ENCODE assay signal across 11 mouse cellular contexts in genomic region chr4:47312676-47313075, GRCm38 (mm10). TPM values are rescaled to one million over a fixed set of nuclear protein-coding genes. Genes with fewer than 3 reads are reported as not detected.
A peak's percentile ranks its signal among the peaks of the same experiment; 100 is the strongest.
DNase-seq lines count a peak whose midpoint lies in the region; ATAC-seq and TF ChIP-seq lines count a peak whose summit lies in the region.
"Had no signal": no experiment of that assay in that cellular context is flagged by ENCODE, and none has a peak within 500 bp of the region (broad histone marks: within the 10 kb centered on the region; RNA-seq: fewer than 3 reads in every experiment).

No protein-coding gene starts in this region.

- H3K9ac ChIP-seq in embryonic facial prominence, embryonic 12.5 days, result no peak overlapping the region

- H3K4me3 ChIP-seq in embryonic facial prominence, embryonic 12.5 days, result no peak overlapping the region
- no peak overlapping the region for H3K4me3 ChIP-seq in embryonic facial prominence, embryonic 10.5 days
- H3K4me3 ChIP-seq in left cerebral cortex, adult 2 months, result peak overlapping the region; percentile 39
- H3K4me3 ChIP-seq: heart, embryonic 10.5 days; midbrain, embryonic 10.5 days had no signal

- no peaks in the 10 kb centered on the region; the same call in 1 of the 2 replicates for H3K4me1 ChIP-seq in embryonic facial prominence, embryonic 12.5 days
- H3K4me1 ChIP-seq in embryonic facial prominence, embryonic 10.5 days, result no peaks in the 10 kb centered on the region
- H3K4me1 ChIP-seq: midbrain, embryonic 10.5 days had no signal

- no peak for TF ChIP-seq CTCF in left cerebral cortex, adult 2 months (IDR thresholded peaks at IDR 0.05)

- no peaks in the 10 kb centered on the region for H3K9me3 ChIP-seq in embryonic facial prominence, embryonic 12.5 days
- H3K9me3 ChIP-seq in embryonic facial prominence, embryonic 10.5 days, result no peaks in the 10 kb centered on the region
- H3K9me3 ChIP-seq: heart, embryonic 10.5 days; midbrain, embryonic 10.5 days had no signal

- 0 out of 2 replicates have a peak, but pooled peaks have one; percentile 47 for ATAC-seq in embryonic facial prominence, embryonic 12.5 days (ENCODE audit: insufficient number of reproducible peaks, insufficient read depth, low FRiP score, low TSS enrichment)
- no peak for ATAC-seq in granulocyte monocyte progenitor cell, adult 5-6 weeks (replicated peaks; ENCODE audit: poor library complexity, severe bottlenecking)

- intact Hi-C loops in left cerebral cortex, adult 2 months (cut with DNase I), result loop anchor here (1.0 kb wide), 1 partner anchor 61 kb away; no protein-coding TSS in a partner anchor
- intact Hi-C loops in left cerebral cortex, postnatal 4 days (cut with DNase I), result no loop called here

- no peaks in the 10 kb centered on the region for H3K27me3 ChIP-seq in embryonic facial prominence, embryonic 12.5 days
- no peaks in the 10 kb centered on the region for H3K27me3 ChIP-seq in embryonic facial prominence, embryonic 10.5 days (replicated peaks; ENCODE audit: low read depth, poor library complexity, severe bottlenecking)

- H3K4me2 ChIP-seq in embryonic facial prominence, embryonic 12.5 days (replicated peaks), result no peak overlapping the region
- H3K4me2 ChIP-seq: liver, embryonic 11.5 days had no signal

- no peak for DNase-seq in embryonic facial prominence, embryonic 10.5 days (ENCODE audit: low spot score)
- peak; percentile 43 to 51 for DNase-seq in left cerebral cortex, adult 2 months (ENCODE audit: extremely low spot score in 1 of 2, low spot score in 2 of 2)
- DNase-seq in left cerebral cortex, postnatal 4 days, result no peak
- DNase-seq in layer of hippocampus, adult 8-10 months (ENCODE audit: low spot score in 2 of 2), result peak; percentile 55 to 57
- peak; percentile 56 for DNase-seq in right cerebral cortex, postnatal 25 days
- DNase-seq in cerebellum, postnatal 25 days, result no peak

- 67% methylated on average over 14 of the region's 14 CpGs for WGBS in embryonic facial prominence, embryonic 12.5 days
- WGBS in embryonic facial prominence, embryonic 10.5 days, result 87% methylated on average over 14 of the region's 14 CpGs

- peak overlapping the region; percentile 5; the same call in 1 of the 2 replicates for H3K27ac ChIP-seq in embryonic facial prominence, embryonic 12.5 days
- H3K27ac ChIP-seq in embryonic facial prominence, embryonic 10.5 days (replicated peaks), result no peak overlapping the region
- peak overlapping the region; percentile 69 for H3K27ac ChIP-seq in left cerebral cortex, adult 2 months
- H3K27ac ChIP-seq: heart, embryonic 10.5 days; midbrain, embryonic 10.5 days had no signal

- no peaks in the 10 kb centered on the region for H3K36me3 ChIP-seq in embryonic facial prominence, embryonic 12.5 days
- H3K36me3 ChIP-seq in embryonic facial prominence, embryonic 10.5 days (replicated peaks), result no peaks in the 10 kb centered on the region
- H3K36me3 ChIP-seq: heart, embryonic 10.5 days; midbrain, embryonic 10.5 days had no signal

RNA-seq across cellular contexts. Expression of gene Tgfbr1, which starts 40.3 kb away (rescaled TPM):
- polyA plus RNA-seq in embryonic facial prominence, embryonic 12.5 days (2016; fragmentation: Nextera tagmentation; extraction: Ambion mirVana), result 78.6 and 84.2 TPM in 2 replicates
- polyA plus RNA-seq in embryonic facial prominence, embryonic 10.5 days (2016; fragmentation: Nextera tagmentation; extraction: Ambion mirVana), result 95.0 and 101 TPM in 2 replicates
- total RNA-seq in left cerebral cortex, adult 2 months (2021), result 10 to 100 TPM; 18.0 to 19.4 TPM
- total RNA-seq in left cerebral cortex, postnatal 4 days (2021), result 10 to 100 TPM; 51.4 to 60.1 TPM
- total RNA-seq in layer of hippocampus, adult 8-10 months (2022), result 10 to 100 TPM; 18.2 to 54.5 (median 38.4) TPM
- 14.0 and 18.4 TPM in 2 replicates for total RNA-seq in granulocyte monocyte progenitor cell, adult 5-6 weeks (2014; fragmentation: Nextera tagmentation)
- 19.1 and 21.8 TPM in 2 replicates for total RNA-seq in granulocyte monocyte progenitor cell, adult 5-6 weeks (2017)

Comparison
In these comparisons a context has a peak if more than half of its experiments do, and no peak if none do; other contexts are left out.
1. DNase-seq: peak in left cerebral cortex, adult 2 months (2 of 2), layer of hippocampus, adult 8-10 months (2 of 2) and right cerebral cortex, postnatal 25 days (single experiment); none in embryonic facial prominence, embryonic 10.5 days (single experiment), left cerebral cortex, postnatal 4 days (single experiment) and cerebellum, postnatal 25 days (0 of 2).